Mouse (Mus musculus): ENCODE measurements around the gene Zfp57.

DNA sequence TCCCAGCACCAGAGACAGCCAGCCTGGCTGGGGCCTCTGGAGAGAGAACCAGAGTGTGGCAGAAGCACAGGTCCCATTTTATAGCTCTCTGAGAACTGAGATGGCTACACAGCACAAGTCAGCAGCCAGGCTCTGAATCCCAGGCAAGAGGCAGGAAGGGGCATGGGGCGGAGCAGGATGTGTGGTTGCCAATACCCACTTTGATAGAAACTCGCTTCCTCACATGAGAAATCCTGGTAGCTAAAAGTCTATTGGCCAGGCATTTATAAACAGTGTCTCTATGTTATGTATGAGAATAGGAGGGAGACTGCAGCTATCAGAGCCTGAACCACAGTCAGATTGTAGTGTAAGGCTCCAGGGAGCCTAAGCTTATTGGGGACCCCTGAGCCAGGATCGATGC, 28.2 kb upstream of the Zfp57 start:
- TF ChIP-seq CTCF (IDR thresholded peaks at IDR 0.05; ENCODE audit: insufficient read depth, low read depth, low read length), result no peak
- TF ChIP-seq POLR2A (IDR thresholded peaks at IDR 0.05; ENCODE audit: insufficient read depth, low read depth, low read length), result no peak
